Mouse (Mus musculus) small intestine, adult 2 months (tissue): ENCODE measurements around the gene H2afy2. TPM values are rescaled to one million over a fixed set of nuclear protein-coding genes. Genes with fewer than 3 reads are reported as not detected.

ENCODE experiments used
- H3K27ac ChIP-seq: fragments of 200-500 bp; 2 replicates; pipeline ENCODE4 v1.5.1; 2012; ENCODE audit warnings: low read depth, low read length, control low read depth, inconsistent platforms; ENCODE audit not compliant: insufficient read depth
- H3K27me3 ChIP-seq: fragments of 200-500 bp; 2 replicates; pipeline ENCODE4 v1.6.1; 2012; ENCODE audit warnings: mild to moderate bottlenecking, moderate library complexity, low read length, inconsistent platforms; ENCODE audit not compliant: control insufficient read depth, insufficient read depth
- H3K36me3 ChIP-seq: fragments of 200-500 bp; 2 replicates; pipeline ENCODE4 v1.6.1; 2012; ENCODE audit warnings: mild to moderate bottlenecking, low read length, control low read depth, inconsistent platforms; ENCODE audit not compliant: control insufficient read depth, insufficient read depth
- H3K4me1 ChIP-seq: fragments of 200-500 bp; 2 replicates; pipeline ENCODE4 v1.6.1; 2012; ENCODE audit warnings: low read length, inconsistent platforms, mixed read lengths; ENCODE audit not compliant: control insufficient read depth, insufficient read depth, insufficient read length
- H3K4me3 ChIP-seq: fragments of 200-500 bp; 2 replicates; pipeline ENCODE4 v1.5.1; 2012; ENCODE audit warnings: low read depth, mild to moderate bottlenecking, control low read depth, inconsistent platforms, low read length, moderate library complexity
- CTCF ChIP-seq: fragments of 200-500 bp; IDR thresholded peaks from 2 replicates; pipeline ENCODE4 v1.5.1; 2012; ENCODE audit warnings: low read depth, mild to moderate bottlenecking, control low read depth, inconsistent platforms, low read length, moderate library complexity, mixed read lengths; ENCODE audit not compliant: insufficient replicate concordance, insufficient read length; ENCODE audit errors: extremely low read depth
- POLR2A ChIP-seq: fragments of 200-500 bp; IDR thresholded peaks from 2 replicates; pipeline ENCODE4 v1.6.1; 2012; ENCODE audit warnings: low read depth, mild to moderate bottlenecking, control low read depth, inconsistent platforms, low read length, moderate library complexity
- WGBS: fragments of 180-500 bp; shearing (Covaris S2); methylation state at CpG from one replicate; pipeline ENCODE4 v1.1.7; 2018; 5-methylcytosine and 5-hydroxymethylcytosine counted together
- polyA plus RNA-seq: library from polyadenylated mRNA; depleted of rRNA; stranded (reverse); fragments of >200 nt; gene quantifications from 2 replicates; pipeline ENCODE4 v1.2.3, GENCODE M21; 2012

Gene H2afy2
- polyA plus RNA-seq, 1 experiment, result 1.6 TPM

DNA sequence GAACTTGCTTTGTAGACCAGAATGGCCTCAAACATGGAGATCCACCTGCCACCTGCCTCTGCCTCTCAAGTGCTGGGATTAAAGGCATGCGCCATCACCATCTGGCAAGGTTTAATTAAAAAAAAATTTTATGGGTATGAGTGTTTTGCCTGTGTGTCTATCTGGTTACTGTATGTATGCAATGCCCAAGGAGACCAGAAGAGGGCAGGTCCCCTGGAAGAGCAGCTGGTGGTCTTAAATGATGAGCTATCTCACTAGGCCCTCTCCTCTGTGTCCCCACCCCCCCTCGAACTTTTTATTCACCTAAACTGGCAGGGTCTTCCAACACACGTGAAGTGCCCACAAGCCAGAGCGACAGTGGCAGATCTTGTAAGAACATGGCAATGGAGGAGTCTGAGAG, 42.1 kb downstream of the H2afy2 start:
- Histone ChIP-seq H3K36me3 (no peaks in the 10 kb centered on the region; the same call in 1 of the 2 replicates), H3K4me1 (no peaks in the 10 kb centered on the region), H3K27me3 (no peaks in the 10 kb centered on the region), H3K4me3 (no peak overlapping the region), H3K27ac (no peak overlapping the region)
- TF ChIP-seq CTCF (no peak; the same call in 1 of the 2 replicates), POLR2A (no peak)
- 83% methylated on average over 4 of the region's 4 CpGs for WGBS

DNA sequence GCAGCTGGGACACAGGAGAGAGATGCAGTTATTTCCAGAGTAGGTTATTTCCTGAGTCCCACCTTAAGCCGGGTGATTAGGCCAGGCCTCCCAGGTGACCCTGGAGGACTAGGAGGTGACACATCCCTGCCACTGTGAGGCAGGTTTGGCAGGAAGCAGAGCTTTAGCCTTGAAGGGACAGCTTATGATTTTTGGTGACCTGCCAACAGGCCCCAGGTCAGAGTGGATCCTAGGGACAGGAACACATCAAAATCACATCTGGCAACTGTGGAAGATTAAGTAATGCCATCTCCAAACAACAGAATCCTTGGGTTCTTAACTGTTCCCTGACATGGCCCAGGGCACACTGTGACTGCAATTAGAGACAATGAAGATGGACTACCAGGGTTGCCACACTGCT, 42.6 kb downstream of the H2afy2 start:
- Histone ChIP-seq H3K36me3 (no peaks in the 10 kb centered on the region; the same call in 1 of the 2 replicates), H3K4me3 (no peak overlapping the region), H3K4me1 (no peaks in the 10 kb centered on the region), H3K27ac (no peak overlapping the region), H3K27me3 (no peaks in the 10 kb centered on the region)
- WGBS, result 55% methylated on average over 1 of the region's 1 CpGs
- TF ChIP-seq CTCF (no peak), POLR2A (no peak)

DNA sequence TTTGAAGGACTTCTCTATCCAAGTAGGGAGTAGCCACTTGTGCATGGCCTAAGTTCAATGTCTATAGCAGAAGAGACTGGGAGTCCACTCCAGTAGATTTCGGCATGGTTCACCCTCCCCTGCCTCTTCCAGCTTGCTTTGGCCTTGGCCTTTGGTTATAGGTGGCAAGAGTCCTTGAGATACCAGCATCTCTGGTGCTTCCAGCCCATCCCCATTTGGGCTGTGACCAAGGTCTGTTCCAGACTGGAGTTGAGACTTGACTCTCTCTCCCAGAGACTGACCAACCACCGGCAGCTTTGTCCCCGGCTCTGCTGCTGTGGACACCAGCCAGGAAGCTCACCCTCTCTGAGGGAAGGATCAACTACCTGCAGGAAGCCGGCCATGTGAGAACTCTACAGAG, 45.8 kb downstream of the H2afy2 start:
- Histone ChIP-seq H3K36me3 (no peaks in the 10 kb centered on the region; the same call in 1 of the 2 replicates), H3K27me3 (no peaks in the 10 kb centered on the region), H3K4me1 (peaks cover 3% of the 10 kb centered on the region; the same call in 1 of the 2 replicates), H3K4me3 (no peak overlapping the region), H3K27ac (no peak overlapping the region)
- WGBS, result 85% methylated on average over 4 of the region's 4 CpGs
- TF ChIP-seq CTCF (no peak), POLR2A (no peak)

DNA sequence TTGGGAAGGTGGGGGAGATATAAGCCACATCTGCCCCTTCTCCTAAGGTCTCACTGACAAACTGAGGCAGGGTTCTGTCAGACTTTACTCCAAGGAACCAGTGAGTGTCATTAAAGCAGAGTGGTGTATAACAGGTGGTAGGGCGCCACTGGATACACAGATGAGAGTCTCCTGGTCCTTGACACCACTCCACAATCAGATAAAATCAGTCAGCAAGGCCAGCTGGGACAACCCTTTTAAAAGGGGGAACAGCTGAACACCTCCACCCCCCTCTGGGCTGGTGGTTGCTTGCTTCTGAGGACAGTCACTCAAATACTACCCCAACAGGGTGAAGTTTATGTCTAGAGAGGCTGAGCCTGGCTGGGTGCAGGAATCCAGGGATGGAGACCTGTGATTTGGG, 46.4 kb downstream of the H2afy2 start:
- TF ChIP-seq CTCF (no peak), POLR2A (no peak)
- WGBS, result 81% methylated on average over 1 of the region's 1 CpGs
- H3K36me3 ChIP-seq, result no peaks in the 10 kb centered on the region; the same call in 1 of the 2 replicates
- H3K4me3 ChIP-seq, result no peak overlapping the region
- no peaks in the 10 kb centered on the region for H3K27me3 ChIP-seq
- peaks cover 3% of the 10 kb centered on the region; the same call in 1 of the 2 replicates for H3K4me1 ChIP-seq
- H3K27ac ChIP-seq, result no peak overlapping the region

DNA sequence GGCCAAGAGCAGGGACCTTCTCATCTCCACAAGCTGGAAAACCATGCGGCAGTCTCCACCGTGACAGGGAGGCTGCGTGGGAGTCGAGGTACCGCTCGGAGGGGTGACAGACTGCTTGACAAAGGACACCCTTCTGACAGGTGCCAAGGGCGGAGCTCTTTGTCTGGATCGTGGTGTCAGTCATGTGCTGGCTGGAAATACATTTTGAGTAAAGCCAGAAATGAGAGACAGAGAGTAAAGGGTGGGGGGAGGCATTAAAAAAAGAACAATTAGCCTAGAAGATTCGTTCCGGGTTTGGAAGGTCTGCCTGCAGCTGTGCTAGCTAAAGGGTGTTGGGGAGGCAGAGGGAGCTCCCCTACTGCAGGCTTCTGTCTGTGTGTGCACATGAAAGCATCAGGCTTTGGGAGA, 47.3 kb downstream of the H2afy2 start:
- H3K36me3 ChIP-seq, result no peaks in the 10 kb centered on the region; the same call in 1 of the 2 replicates
- peaks cover 3% of the 10 kb centered on the region; the same call in 1 of the 2 replicates for H3K4me1 ChIP-seq
- TF ChIP-seq POLR2A (no peak), CTCF (no peak)
- H3K27me3 ChIP-seq, result no peaks in the 10 kb centered on the region
- WGBS, result 75% methylated on average over 10 of the region's 10 CpGs
- no peak overlapping the region for H3K27ac ChIP-seq
- no peak overlapping the region for H3K4me3 ChIP-seq

DNA sequence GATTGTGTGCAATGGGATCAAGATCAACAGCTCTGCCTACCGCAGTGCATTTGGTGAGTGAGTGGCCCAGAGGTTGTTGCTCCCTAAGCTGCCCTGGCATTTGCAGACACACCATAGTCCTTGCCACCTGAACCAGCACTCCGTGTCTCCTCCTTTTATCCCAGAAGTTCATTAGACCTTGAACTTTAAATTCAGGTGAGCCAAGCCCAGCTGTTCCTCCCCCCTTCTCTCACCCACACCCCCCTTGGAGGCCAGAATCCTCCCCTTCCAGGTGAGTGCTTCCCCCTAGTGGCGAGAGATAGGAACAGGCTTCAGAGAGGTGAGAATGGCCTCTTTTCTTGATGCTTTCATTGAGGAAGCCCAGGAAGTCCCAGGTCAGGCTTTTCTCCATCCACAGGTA, 49.6 kb downstream of the H2afy2 start:
- peaks cover 3% of the 10 kb centered on the region; the same call in 1 of the 2 replicates for H3K4me1 ChIP-seq
- H3K36me3 ChIP-seq, result peaks cover 3% of the 10 kb centered on the region
- no peak overlapping the region for H3K4me3 ChIP-seq
- no peaks in the 10 kb centered on the region for H3K27me3 ChIP-seq
- TF ChIP-seq POLR2A, result no peak
- TF ChIP-seq CTCF, result peak; percentile 98; the same call in 1 of the 2 replicates
- 18% methylated on average over 3 of the region's 3 CpGs for WGBS
- no peak overlapping the region for H3K27ac ChIP-seq

DNA sequence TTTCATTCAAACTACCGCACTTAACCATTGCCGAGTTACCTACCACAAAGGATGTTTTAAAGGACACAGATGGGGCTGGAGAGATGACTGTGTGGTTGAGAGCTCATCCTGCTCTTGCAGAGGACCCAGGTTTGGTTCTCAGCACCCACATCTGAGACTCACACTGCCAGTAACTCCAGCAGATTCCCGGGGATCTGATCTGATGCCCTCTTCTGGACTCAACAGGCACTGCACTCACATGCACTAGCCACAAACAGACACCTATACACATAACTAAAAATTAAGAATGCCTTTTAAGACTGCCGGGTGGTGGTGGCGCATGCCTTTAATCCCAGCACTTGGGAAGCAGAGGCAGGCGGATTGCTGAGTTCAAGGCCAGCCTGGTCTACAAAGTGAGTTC, 53.8 kb downstream of the H2afy2 start:
- Histone ChIP-seq H3K4me3 (no peak overlapping the region), H3K27ac (no peak overlapping the region), H3K36me3 (peaks cover 8% of the 10 kb centered on the region), H3K4me1 (peaks cover 3% of the 10 kb centered on the region; the same call in 1 of the 2 replicates), H3K27me3 (no peaks in the 10 kb centered on the region)
- no peak for TF ChIP-seq POLR2A
- no peak for TF ChIP-seq CTCF
- 96% methylated on average over 6 of the region's 6 CpGs for WGBS

DNA sequence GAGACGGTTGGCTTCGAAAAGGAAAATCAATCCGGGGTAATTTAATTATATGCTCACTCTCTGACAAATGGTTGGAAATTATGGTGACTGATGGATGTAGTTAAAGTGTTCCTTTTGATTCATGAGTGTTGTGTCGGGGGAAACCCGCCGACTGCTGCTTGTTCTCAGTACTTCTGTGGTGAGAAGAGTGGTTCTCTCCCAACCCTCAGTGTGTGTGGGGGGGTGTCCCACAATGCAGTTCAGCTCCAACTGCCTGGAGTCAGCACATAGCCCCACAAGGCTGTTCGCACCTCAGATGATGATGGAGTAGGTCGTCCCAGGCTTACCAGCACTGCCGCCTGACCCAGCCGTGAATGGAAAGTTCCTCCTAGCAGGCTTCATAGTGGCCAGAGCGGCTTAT, 54.8 kb downstream of the H2afy2 start:
- 79% methylated on average over 11 of the region's 11 CpGs for WGBS
- Histone ChIP-seq H3K27me3 (no peaks in the 10 kb centered on the region), H3K36me3 (peaks cover 8% of the 10 kb centered on the region), H3K4me3 (no peak overlapping the region), H3K27ac (no peak overlapping the region), H3K4me1 (peaks cover 2% of the 10 kb centered on the region; the same call in 1 of the 2 replicates)
- TF ChIP-seq POLR2A (no peak), CTCF (no peak)
